Mouse (Mus musculus): ENCODE data around the gene Mdn1.

GRCm38 (mm10) chr4:32824254-32824653, 167.3 kb downstream of the Mdn1 start:
- TF ChIP-seq CTCF (IDR thresholded peaks at IDR 0.05; ENCODE audit: low read depth, low read length) (no peak), POLR2A (IDR thresholded peaks at IDR 0.05; ENCODE audit: extremely low read depth, insufficient read depth, low read length) (no peak)
